Mouse (Mus musculus) lung, adult 2 months (tissue): Measurements from ENCODE around the gene Cdkal1.

Experiments used
- CTCF ChIP-seq: fragments of 200-500 bp; IDR thresholded peaks from 2 replicates; pipeline ENCODE4 v1.5.1; 2011; ENCODE audit warnings: mild to moderate bottlenecking, low read length, control low read depth; ENCODE audit not compliant: insufficient read depth
- POLR2A ChIP-seq: fragments of 200-500 bp; IDR thresholded peaks from 2 replicates; pipeline ENCODE4 v1.6.1; 2011; ENCODE audit warnings: low read depth, mild to moderate bottlenecking, control low read depth, low read length, borderline replicate concordance; ENCODE audit errors: extremely low read depth

- TF ChIP-seq CTCF (no peak), POLR2A (no peak)
These were observed 47.2 kb upstream of the Cdkal1 start for GRCm38 (mm10) chr13:29902676-29903075.
